Mouse (Mus musculus): Measurements from ENCODE around the gene Pard3.

Gene Pard3

DNA sequence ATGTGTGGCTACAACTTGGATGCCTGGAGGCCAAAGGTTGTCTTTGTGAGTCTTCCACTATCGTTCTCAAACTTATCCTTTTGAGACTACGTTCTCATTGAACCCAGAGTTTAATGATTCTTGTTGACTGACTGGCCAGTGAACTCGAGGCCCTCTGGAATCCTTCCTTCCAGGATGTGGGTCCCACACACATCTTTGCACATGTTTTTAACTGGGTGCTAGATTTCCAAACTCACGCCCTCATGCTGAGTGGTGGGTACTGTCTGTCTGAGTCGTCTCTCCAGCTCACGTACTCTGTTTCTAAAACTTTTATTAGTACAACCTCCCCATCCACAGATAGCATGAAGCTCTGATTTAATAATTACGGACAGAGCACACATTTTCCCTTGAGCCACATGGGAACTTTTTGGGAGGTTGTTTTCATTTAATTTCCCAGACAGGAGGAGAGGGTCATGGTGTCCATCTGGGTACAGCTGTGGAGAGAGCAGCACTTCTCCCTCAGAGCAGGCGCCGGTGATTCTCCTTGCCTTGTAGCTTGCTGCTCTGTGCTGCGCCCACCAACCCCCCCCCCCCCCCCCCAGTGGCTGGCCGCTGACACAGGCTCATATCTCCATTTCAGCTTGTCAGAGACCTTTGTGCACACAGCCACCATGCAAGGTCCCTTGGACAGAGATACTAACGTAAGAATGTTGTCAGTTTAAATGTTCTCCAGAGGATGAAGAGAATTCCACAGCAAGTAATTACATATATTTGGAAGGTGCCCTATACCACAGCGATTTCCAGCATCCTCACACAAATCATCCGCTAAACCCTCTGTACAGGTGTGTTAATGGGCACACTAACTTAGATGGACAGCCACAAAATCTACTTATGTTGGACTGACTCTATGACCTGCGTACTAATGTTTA, 165.9 kb downstream of the Pard3 start:
- DNase-seq (ENCODE audit: low read depth, low spot score), result no peak

GRCm38 (mm10) chr8:127230233-127230595, 166.5 kb downstream of the Pard3 start:
- no peak for DNase-seq (ENCODE audit: low read depth, low spot score)

GRCm38 (mm10) chr8:127243351-127243750, 179.7 kb downstream of the Pard3 start:
- no peak for DNase-seq (ENCODE audit: low read depth, low spot score)

DNA sequence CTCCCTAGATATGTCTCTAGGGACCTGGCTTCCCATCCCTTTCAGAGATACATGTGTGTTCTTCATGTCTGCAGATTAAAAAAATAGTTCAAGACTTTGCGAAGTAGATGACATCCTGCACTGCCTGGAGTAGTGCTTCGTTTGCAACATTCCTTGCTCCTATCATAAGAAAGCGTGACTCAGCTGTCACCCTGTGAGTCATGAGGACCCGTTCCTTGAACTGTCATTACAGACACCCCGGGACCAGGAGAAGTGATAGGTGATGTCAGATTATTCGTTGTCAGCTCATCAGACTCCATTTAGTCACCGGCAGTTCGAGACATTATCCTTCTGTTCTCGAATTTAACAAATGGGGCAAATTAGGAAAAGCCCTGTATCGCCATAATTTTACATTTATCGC, 180.1 kb downstream of the Pard3 start:
- DNase-seq (ENCODE audit: low read depth, low spot score), result no peak

- DNase-seq (ENCODE audit: low read depth, low spot score), result no peak
Measured at GRCm38 (mm10) chr8:127250746-127251145, 187.1 kb downstream of the Pard3 start.

- no peak for DNase-seq (ENCODE audit: low read depth, low spot score)
Measured at GRCm38 (mm10) chr8:127251476-127251875, 187.8 kb downstream of the Pard3 start.

DNA sequence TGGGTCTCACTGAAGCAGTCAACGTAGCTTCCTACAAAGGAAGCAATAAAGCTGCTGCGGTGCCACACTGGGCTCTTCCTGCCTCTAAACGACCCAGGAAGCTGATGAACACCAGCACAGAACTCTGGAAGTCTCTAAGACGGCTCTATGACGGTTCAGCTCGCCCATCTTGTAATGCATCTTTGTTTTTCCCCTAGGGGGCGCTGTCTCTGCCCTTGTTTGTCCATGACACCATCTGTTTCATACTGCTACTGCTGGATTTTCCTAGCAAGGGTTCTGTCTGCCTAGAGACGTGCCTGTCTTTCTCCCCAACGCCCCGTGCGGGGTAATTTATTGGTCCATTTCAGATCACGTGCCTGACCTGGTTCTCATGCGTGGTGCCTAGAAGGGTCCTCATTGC, 188.3 kb downstream of the Pard3 start:
- peak; percentile 2 for DNase-seq (ENCODE audit: low read depth, low spot score)

DNA sequence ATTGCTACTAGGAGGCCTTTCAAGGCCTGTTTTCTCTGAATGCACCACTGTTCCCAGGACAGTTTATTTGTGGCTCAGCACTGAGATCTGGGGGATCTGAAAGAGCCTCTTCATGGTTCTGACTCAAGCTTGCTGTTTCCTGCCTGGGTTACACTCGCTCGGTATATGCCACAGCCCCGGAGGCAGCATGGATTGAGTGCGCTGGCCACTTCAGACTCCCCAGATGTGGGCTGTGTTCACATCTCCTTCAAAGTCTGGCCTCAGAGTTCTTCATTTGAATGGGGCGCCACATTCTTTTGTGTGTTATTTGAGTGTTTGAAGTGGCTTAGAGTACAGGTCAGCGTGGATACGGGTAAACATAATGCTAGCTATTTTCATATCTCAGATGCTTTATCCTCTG, 190.9 kb downstream of the Pard3 start:
- no peak for DNase-seq (ENCODE audit: low read depth, low spot score)

DNA sequence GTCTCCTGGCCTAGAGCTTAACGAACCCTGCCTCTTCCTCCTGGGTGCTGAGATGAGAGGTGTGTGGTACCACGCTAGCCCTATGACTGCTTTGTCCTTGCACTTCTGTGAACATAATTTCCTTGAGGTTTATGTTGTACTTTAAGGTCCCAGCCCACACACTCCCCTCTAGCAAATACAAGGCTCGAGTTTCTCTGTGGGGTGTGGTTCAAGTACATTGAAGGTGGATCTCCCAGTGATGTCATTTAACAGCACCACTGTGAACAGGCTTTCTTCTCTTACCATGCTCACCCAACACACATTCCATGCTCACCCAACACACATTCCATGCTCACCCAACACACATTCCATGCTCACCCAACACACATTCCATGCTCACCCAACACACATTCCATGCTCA, 193.4 kb downstream of the Pard3 start:
- DNase-seq (ENCODE audit: low read depth, low spot score), result no peak

DNA sequence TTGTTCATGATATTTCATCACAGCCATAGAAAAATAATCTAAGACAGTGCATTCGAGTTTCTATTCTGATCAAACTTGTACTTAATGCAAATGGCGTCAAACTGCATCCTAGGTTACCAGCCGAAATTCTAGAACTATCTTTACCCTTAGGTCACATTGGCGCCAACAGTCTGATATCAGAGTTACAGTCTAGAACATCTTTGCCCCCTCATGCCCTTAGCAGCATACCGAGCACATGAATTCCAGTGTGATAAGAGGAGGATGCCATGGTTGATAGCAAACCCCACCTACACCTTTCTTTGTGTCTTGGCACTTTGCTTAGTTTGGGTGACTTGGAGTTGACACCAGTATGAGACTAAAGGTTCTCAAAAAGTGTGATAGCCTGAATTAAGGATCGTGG, 197.4 kb downstream of the Pard3 start:
- DNase-seq (ENCODE audit: low read depth, low spot score), result no peak

DNA sequence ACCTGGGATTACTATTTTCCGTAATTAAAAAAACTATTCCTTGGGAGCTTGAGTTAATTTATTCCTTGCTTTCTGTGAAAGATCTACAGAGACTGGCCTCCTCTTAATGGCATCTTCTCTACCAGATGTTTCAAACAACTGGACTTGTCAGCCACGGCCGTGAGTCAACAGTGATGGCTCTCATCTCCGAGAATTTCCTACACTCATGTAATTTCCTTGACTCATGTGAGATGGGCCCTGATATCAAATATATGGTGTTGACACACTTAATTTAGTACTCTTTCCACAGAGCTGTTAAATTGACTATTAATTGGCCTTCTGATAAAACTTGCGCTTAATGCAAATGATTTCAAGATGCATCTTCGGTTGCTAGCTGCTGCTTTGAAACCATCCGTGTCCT, 198.3 kb downstream of the Pard3 start:
- DNase-seq (ENCODE audit: low read depth, low spot score), result no peak

- no peak for DNase-seq (ENCODE audit: low read depth, low spot score)
Measured at GRCm38 (mm10) chr8:127262436-127262835, 198.7 kb downstream of the Pard3 start.

GRCm38 (mm10) chr8:127262926-127263325, 199.2 kb downstream of the Pard3 start:
- DNase-seq (ENCODE audit: low read depth, low spot score), result no peak

DNA sequence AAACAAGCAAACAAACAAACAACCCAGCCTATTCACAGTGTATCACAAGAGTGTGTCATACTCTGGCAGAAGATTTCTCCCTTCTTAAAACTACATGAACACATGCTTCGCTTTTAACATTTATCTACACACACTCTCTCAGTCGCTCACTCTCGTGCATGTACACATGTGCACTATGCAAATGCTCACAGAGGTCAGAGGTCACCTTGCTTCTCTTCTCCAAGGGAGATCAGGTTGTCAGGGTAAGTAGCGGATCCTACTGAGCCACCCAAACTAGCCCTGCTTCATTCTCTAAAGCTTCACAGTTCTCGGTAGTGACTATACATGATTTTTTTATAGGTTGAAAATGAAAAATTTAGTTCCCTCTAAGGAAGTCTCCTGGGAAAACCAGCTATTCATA, 199.8 kb downstream of the Pard3 start:
- DNase-seq (ENCODE audit: low read depth, low spot score), result no peak

GRCm38 (mm10) chr8:127264691-127265470, 201.2 kb downstream of the Pard3 start:
- no peak for DNase-seq (ENCODE audit: low read depth, low spot score)

DNA sequence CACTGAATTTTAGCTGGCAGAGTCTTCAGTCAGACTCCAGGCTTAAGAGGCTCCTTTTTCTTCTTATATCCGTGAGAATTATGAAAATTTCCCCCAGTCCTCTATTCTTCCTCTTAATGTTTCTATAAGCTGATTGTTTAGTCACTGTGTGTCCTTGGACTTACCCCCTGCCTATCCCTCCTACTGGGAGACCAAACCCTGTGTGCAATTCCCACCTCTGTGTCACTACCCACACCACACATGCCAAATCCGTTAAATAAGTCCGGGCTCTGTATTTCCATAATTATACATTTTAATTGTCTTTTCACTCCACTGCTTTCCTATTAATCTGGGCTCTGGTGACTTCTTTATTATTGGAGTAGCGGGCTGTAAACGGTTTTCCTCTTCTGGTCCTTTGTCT, 203.1 kb downstream of the Pard3 start:
- no peak for DNase-seq (ENCODE audit: low read depth, low spot score)

GRCm38 (mm10) chr8:127268239-127269024, 204.7 kb downstream of the Pard3 start:
- no peak for DNase-seq (ENCODE audit: low read depth, low spot score)

DNA sequence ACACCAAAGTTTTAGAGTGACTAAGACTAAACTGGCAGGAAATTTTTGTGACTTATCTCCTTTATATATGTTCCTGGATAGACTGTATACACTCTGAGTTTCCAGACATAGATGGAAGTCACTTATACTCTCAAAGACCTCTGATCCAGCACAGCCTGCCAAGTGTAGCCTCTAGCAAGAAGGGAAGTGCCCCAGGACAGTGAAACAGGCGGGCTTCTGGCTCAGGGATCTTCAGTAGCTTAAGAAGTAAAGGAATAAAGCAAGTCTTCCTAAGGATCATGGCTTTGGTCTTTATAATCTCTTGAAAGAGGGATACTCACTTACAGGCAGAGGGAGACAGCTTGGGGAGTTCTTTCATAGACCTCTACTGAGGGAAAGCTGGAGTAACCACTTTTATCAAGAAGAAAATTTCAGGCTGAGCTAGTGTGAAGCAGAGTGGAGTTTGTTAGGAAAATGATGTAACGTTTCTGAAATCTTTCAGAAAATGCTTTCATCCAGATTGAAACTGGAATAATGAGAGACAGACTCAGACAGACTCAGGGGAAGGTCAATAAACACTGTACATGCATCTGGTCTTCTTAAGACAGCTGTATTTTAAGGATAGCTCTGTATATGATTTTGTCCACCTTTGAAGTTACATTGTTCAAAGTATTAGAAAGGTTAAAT, 205.5 kb downstream of the Pard3 start:
- no peak for DNase-seq (ENCODE audit: low read depth, low spot score)

GRCm38 (mm10) chr8:127271186-127271585, 207.5 kb downstream of the Pard3 start:
- DNase-seq (ENCODE audit: low read depth, low spot score), result no peak

DNA sequence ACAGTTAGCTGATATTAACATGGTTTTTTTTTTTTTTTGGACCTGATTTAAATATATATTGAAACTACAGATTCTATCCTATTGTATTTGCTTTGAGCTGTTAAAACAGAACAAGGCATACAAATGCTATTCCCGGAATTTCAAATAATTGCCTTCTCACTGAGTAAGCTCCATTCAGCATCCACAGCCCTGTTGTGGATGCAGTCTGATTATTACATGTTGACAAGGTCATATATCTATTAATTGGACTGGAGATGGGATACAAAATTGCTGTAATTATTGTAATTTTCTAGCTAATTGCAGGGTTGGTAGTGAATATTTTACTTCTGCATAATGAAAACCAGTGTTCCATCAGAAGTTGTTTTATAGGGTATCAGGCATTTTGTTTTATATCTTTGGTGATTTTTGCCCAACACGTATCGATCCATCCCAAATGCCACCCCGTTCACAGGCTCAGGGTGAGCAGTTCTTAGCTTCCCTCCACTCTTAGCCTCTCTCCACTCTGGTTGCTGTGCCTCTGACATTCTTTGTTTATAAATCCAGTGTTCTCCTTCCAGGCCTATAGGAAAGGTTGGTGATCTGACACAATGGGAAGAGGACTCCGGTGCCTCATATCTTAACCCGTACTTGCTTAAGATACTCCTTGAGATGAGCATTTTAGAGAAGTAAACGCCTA, 216.7 kb downstream of the Pard3 start:
- no peak for DNase-seq (ENCODE audit: low read depth, low spot score)

- no peak for DNase-seq (ENCODE audit: low read depth, low spot score)
Measured at GRCm38 (mm10) chr8:127281035-127281434, 217.3 kb downstream of the Pard3 start.
